ENCODE assay signal across 28 mouse cellular contexts in the genomic region with DNA sequence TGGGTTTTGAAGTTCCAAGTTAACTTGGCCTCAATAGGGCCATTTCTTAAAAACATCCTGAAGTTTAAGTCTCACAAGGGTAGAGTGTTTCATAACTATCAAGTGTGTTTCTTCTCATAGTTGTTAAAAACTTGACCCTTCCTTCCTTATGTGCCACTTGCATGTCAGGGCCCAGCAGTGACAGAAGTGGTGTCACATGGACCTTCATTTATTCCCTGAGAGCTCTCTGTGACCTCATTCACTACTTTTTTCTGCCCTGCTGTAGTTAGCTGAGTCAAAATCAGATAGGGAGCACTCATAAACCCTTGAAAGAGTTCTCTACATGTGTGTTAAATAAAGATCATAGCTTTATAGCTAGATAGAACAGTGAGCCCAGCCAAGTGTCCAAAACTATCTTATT. TPM values are rescaled to one million over a fixed set of nuclear protein-coding genes. Genes with fewer than 3 reads are reported as not detected.
DNase-seq lines count a peak whose midpoint lies in the region; TF ChIP-seq lines count a peak whose summit lies in the region.
"Had no signal": no experiment of that assay in that cellular context is flagged by ENCODE, and none has a peak within 500 bp of the region (broad histone marks: within the 10 kb centered on the region; RNA-seq: fewer than 3 reads in every experiment).

No protein-coding gene starts in this region.

- intact Hi-C loops in gastrocnemius, adult 2 months (cut with DNase I) = loop anchor here (5.0 kb wide), 2 partner anchors 48 to 168 kb away; no protein-coding TSS in a partner anchor

- no peaks in the 10 kb centered on the region; the same call in 1 of the 2 replicates for H3K36me3 ChIP-seq in testis, adult 2 months (ENCODE audit: control insufficient read depth, insufficient read depth, low read length)
- H3K36me3 ChIP-seq: embryonic facial prominence, embryonic 10.5 days; embryonic facial prominence, embryonic 12.5 days; forebrain, embryonic 10.5 days; forebrain, embryonic 12.5 days had no signal

- no peak overlapping the region for H3K4me3 ChIP-seq in gastrocnemius, adult 2 months
- peak overlapping the region; percentile 54 for H3K4me3 ChIP-seq in testis, adult 2 months (ENCODE audit: control insufficient read depth, low read depth, low read length)
- H3K4me3 ChIP-seq: embryonic facial prominence, embryonic 10.5 days; embryonic facial prominence, embryonic 12.5 days; erythroblast, embryonic 14.5 days; forebrain, embryonic 10.5 days; forebrain, embryonic 12.5 days had no signal

- peak overlapping the region; percentile 95; the same call in 1 of the 2 replicates for H3K27ac ChIP-seq in gastrocnemius, adult 2 months
- peak overlapping the region; percentile 36; the same call in 1 of the 2 replicates for H3K27ac ChIP-seq in testis, adult 2 months (ENCODE audit: control insufficient read depth, insufficient read depth, low read depth, low read length)
- H3K27ac ChIP-seq: embryonic facial prominence, embryonic 10.5 days; embryonic facial prominence, embryonic 12.5 days; forebrain, embryonic 10.5 days; forebrain, embryonic 12.5 days had no signal

- peaks cover 4% of the 10 kb centered on the region for H3K4me1 ChIP-seq in testis, adult 2 months (ENCODE audit: control insufficient read depth, insufficient read depth, low read length)
- H3K4me1 ChIP-seq: embryonic facial prominence, embryonic 12.5 days had no signal

- no peak for DNase-seq in gastrocnemius, adult 2 months
- no peak for DNase-seq in gastrocnemius, postnatal 25 days
- peak; percentile 40 for DNase-seq in lung, postnatal 25 days (ENCODE audit: low spot score)
- no peak for DNase-seq in lung, postnatal 10 days
- DNase-seq in testis, postnatal 10 days (ENCODE audit: low spot score) = no peak
- no peak for DNase-seq in frontal cortex, postnatal 14 days (ENCODE audit: low spot score in 2 of 2)
- DNase-seq: adrenal gland, adult 2 months; adrenal gland, postnatal 10 days; adrenal gland, postnatal 25 days; B cell, adult 2 months; cerebellum, adult 11-12 months; cerebellum, adult 2 months; cerebellum, adult 9-10 months; cerebellum, postnatal 25 days had no signal

- H3K27me3 ChIP-seq in testis, adult 2 months (ENCODE audit: control insufficient read depth, insufficient read depth, low read length) = no peaks in the 10 kb centered on the region

- no peak for TF ChIP-seq CTCF in gastrocnemius, adult 2 months (IDR thresholded peaks at IDR 0.05)
- TF ChIP-seq CTCF in testis, adult 2 months (IDR thresholded peaks at IDR 0.05; ENCODE audit: control insufficient read depth, insufficient read depth, insufficient replicate concordance, low read depth, low read length) = no peak

- TF ChIP-seq POLR2A in testis, adult 2 months (IDR thresholded peaks at IDR 0.05; ENCODE audit: control insufficient read depth, low read depth, low read length) = no peak

RNA-seq across cellular contexts. Expression of a gene that starts 1.6 kb away (rescaled TPM):
- total RNA-seq in gastrocnemius, adult 2 months (2021) = 10 to 100 TPM; 47.7 to 77.9 TPM
- total RNA-seq in gastrocnemius, postnatal 25 days (2021) = 10 to 100 TPM; 30.0 to 32.5 TPM
- polyA plus RNA-seq in testis, adult 2 months (2012; rRNA removed) = 27.3 and 37.4 TPM in 2 replicates

RNA-seq across cellular contexts. Expression of a gene that starts 41.4 kb away (rescaled TPM):
- 1 to 10 TPM in 1 of 2 experiments, under 1 TPM in 1; 0.67 to 1.2 TPM for total RNA-seq in gastrocnemius, adult 2 months (2021)
- 1 to 10 TPM in 1 of 2 experiments, under 1 TPM in 1; 0.35 to 1.2 TPM for total RNA-seq in gastrocnemius, postnatal 25 days (2021)
- 183 and 221 TPM in 2 replicates for polyA plus RNA-seq in testis, adult 2 months (2012; rRNA removed)
- total RNA-seq: adrenal gland, postnatal 25 days; adrenal gland, postnatal 4 days; CH12.LX had no signal
- polyA plus RNA-seq: adrenal gland, adult 2 months; brain, embryonic 14.5 days; CD4-positive, CD25-positive, alpha-beta regulatory T cell, adult 4 months; cerebellum, adult 2 months; cortical plate, adult 2 months; embryonic facial prominence, embryonic 10.5 days; embryonic facial prominence, embryonic 12.5 days; erythroblast, embryonic 14.5 days; forebrain, embryonic 10.5 days; forebrain, embryonic 12.5 days; forebrain, embryonic 14.5 days; forebrain, embryonic 16.5 days; G1E had no signal
